Mouse (Mus musculus): Measurements from ENCODE around the gene Bphl.

GRCm38 (mm10) chr13:34114654-34115053, 77.3 kb downstream of the Bphl start:
- no peak for TF ChIP-seq TAL1 (conservative IDR thresholded peaks at IDR 0.05; ENCODE audit: low read depth, low read length)
- TF ChIP-seq CTCF (IDR thresholded peaks at IDR 0.05; ENCODE audit: low read depth, low read length), result no peak
- TF ChIP-seq GATA2 (IDR thresholded peaks at IDR 0.05; ENCODE audit: borderline replicate concordance, low read depth, low read length), result no peak
- TF ChIP-seq GATA1 (IDR thresholded peaks at IDR 0.05; ENCODE audit: borderline replicate concordance, low read length), result no peak
- TF ChIP-seq POLR2AphosphoS5 (IDR thresholded peaks at IDR 0.05; ENCODE audit: insufficient replicate concordance, low read depth, low read length), result no peak
